Mouse (Mus musculus): Measurements from ENCODE around the gene Efnb3. TPM values are rescaled to one million over a fixed set of nuclear protein-coding genes. Genes with fewer than 3 reads are reported as not detected.
A peak's percentile ranks its signal among the peaks of the same experiment; 100 is the strongest.
"Not testable (repeated sequence)": the region's sequence is repeated elsewhere in the genome, so short reads cannot be mapped to it uniquely, and the experiment has no call there.

The Efnb3 gene
- total RNA-seq, 2 experiments from 2014 or later, result 111 to 140 TPM

DNA sequence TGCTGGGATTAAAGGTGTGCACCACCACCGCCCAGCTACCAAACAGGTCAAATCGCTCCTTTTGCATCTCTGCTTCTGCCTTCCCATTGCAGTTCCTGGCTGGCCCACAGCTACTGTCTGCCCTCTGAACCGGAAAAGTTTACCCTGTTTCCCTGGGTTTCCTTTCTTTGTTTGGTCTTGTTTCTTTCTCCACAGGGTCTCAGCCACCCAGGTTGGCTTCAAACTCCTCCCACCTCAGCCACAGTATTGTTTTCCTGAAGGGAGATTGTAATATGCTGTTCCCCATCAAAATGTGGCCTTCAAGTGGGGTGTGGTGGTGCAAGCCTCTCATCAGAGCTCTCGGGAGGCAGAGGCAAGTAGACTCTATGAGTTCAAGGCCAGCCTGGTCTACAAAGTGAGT lies 8.7 kb downstream of the Efnb3 start:
- no peak for DNase-seq

DNA sequence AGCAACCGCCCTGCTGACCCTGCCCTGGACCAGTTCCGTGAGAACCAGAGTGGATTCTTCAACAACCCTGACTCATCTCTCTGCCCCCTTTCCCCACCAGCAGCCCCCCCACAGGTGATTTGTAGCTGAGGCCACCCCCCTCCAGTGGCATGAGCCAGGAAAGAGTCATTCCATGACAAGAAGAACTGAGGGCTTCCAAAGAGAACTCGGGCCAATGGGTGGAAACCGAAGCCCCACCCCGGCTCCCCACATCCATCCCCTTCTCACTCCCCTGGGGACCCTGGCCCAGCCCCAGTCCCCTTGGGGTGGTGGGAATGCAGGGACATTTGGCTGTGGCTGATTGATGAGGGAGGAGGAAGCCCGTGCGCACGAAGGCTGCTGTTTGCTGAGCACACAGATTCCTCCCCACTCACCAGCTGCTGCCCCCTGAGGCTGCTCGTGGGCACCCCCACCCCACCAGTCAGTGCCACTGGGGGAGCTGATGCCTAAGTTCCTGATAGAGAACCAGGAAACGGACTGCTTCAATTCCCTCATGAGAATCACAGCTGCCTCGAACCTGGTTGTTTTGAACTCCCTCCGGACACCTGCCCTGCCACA lies 10.8 kb downstream of the Efnb3 start, which contains the start of gene Dnah2:
Gene Dnah2 (minus strand): TSS at position 51 of the 597 bp plus-strand sequence.
- DNase-seq, result no peak

DNA sequence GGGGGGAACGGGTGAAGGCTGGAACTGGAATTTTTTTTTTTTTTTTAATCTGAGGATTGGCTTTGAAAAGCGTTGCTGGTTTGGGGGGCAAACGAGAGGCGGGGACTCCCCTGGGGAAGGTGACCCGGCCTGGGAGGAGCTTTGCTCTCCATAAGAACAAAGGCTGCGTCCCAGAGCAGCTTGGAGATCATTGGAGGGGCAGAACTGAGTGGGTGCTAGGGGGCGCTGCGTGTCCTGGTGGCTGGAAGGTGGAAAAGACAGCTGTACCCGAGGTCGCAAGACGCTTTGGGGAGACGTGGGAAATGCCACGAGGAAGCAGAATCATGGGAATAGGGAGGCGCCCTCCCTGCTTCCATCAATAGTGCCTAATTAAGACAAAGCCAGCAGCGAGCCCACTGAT lies 12.9 kb downstream of the Efnb3 start:
- peak; percentile 43 to 68 for DNase-seq

DNA sequence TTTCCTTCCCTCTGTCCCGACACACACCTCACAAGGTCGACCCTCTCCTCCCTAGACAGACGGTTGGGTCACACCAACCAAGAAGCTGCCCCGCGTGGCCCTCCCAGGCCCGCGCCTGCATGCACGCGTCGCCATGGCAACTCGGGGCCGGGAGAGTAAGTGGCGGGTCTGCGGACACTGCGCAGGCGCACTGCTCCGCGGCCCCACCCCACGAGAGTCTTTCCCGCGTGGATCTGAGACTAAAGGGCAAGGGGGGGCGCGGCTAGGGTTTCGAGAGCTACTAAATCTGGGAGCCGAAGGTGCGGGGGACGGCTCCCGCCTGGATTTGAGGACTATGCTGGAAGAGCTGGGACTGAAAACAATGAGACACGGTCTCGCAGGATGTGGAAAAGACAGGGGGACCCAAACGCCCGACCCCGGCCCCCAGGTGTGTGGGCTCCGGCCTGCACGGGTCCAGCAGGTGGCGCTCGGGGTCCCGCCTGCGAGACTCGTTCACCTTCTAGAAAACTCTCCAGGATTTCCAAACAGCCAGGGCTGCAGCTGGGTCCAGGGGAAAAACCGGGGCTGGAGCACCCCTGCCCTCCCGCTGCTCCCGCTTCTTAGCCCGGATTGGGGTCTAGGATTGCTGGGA lies 13.5 kb downstream of the Efnb3 start:
- peak; percentile 67 to 84 for DNase-seq

DNA sequence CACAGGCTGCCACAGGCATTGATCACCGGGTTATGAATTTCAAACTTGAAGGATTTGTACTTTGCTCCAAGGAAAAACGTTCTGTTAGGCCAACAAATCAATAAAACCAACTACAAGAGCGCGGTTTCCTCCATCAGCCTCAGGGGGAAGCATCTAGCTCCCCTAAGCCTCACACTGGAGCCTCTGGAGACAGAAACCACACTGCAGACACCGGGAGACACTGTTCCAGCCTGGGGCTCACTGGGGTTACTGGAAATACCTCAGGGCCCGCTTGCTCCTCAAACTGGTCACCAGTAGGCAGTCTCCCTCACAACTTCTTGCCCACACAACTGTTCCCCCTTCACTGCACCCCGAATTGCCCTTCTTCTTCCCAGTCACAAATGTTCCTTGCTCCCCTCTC lies 14.0 kb downstream of the Efnb3 start:
- peak in 1 of 2 experiments; percentile 27 for DNase-seq

DNA sequence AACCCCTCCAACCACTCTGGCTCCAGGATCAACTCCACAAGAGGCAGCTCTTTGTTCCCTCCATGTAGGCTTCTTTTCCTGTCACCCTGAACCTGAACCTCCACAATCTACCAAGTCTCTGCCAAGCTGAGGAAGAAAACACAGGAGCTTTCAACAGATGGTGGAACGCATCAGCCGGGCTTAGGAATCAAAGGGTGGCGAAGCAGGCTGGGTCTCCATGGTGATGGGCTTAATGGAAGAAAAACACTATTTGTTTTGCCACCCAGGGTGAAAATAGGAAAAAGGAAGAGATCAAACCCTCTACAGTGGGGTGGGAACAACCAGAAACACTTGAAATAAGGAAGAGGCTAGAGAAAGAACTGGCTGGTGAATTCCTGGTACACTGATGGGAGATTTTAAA lies 16.4 kb downstream of the Efnb3 start:
- DNase-seq, result no peak

DNA sequence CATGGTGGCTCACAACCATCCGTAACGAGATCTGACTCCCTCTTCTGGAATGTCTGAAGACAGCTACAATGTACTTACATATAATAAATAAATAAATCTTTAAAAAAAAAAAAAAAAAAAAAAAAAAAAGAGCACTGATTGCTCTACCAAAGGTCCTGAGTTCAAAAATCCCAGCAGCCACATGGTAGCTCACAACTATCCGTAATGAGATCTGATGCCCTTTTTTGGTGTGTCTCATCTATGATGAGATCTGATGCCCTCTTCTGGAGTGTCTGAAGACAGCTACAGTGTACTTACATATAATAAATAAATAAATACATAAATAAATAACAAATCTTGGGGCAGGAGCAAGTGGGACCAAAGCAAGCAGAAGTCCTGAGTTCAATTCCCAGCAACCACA lies 18.3 kb downstream of the Efnb3 start:
- not testable (repeated sequence) for DNase-seq

DNA sequence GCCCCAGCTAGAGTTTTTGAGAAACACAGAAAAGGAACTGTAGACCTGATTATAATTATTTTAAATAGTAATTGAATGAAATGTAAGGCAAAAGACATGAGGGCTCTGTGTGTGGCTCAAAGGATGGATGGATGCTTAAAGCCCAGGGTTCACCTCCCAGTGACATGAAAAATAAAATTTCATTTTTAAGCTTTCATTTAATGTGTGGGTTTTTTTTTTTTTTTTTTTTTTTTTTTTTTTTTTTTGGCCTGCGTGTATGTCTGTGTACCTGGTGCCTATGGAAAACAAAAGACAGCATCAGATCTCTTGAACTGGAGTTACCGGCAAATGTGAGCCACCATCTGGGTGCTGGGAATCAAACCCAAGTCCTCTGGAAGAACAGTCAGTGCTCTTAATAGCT lies 19.3 kb downstream of the Efnb3 start:
- no peak for DNase-seq

DNA sequence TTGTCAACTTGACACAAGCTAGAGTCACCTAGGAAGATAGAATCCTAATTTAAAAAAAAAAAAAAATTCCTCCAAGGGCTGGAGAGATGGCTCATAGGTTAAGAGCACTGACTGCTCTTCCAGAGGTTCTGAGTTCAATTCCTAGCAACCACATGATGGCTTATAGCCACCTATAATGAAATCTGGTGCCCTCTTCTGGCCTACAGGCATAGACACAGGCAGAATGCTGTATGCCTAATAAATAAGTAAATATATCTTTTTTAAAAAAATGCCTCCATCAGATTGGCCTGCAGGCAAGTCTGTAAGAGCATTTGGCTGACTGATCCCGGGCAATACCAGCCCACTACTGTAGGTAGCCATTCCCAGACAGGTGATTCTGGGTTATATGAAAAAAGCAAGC lies 25.0 kb downstream of the Efnb3 start:
- DNase-seq, result no peak

DNA sequence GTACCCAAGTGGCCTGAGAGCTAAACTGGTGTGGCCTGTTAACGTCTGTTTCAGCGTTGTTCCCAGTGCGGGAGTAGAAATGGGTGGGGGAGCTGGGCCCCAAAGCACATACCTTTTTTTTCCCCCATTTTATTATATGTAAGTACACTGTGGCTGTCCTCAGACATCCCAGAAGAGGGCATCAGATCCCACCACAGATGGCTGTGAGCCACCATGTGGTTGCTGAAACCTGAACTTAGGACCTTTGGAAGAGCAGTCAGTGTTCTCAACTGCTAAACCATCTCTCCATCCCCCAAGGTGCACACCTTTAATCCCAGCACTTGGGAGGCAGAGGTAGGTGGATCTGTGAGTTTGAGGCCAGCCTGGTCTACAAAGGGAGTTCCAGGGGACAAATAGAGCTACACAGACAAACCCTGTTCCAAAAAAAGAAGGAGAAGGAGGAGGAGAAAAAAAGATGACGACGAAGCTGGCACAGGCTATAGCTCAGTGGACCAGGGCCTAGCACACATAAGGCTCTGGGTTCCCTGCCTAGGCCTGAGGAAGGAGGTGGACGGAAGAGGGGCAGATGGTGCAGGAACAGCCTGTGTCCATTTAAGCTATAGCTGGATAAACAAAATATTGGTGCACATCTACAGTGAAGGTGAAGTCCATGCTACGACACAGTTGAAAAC lies 27.4 kb downstream of the Efnb3 start:
- DNase-seq, result no peak

DNA sequence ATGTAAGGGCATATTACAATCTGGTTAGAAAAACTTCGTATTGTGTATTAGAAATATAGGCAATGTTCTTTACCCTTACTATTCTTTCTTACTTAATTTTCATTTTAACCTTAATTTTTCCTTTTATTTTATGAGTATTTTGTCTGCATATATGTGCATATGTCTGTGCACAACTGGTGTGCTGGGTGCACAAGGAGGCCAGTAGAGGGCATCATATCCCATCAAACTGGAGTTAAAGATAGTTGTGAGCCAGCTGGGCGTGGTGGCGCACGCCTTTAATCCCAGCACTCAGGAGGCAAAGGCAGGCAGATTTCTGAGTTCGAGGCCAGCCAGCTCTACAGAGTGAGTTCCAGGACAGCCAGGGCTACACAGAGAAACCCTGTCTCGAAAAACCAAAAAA lies 29.2 kb downstream of the Efnb3 start:
- DNase-seq, result not testable (repeated sequence)

DNA sequence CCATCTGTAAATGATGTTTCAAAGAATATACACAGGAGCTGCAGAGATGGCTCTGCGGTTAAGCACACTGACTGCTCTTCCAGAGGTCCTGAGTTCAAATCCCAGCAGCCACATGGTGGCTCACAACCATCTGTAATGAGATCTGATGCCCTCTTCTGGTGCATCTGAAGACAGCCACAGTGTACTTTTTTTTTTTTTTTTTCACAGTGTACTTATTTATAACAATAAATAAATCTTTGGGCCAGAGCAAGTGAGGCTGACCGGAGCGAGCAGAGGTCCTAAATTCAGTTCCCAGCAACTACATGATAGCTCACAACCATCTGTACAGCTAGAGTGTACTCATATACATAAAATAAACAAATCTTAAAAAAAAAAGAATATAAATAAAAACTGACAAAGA lies 29.7 kb downstream of the Efnb3 start:
- DNase-seq, result not testable (repeated sequence)

DNA sequence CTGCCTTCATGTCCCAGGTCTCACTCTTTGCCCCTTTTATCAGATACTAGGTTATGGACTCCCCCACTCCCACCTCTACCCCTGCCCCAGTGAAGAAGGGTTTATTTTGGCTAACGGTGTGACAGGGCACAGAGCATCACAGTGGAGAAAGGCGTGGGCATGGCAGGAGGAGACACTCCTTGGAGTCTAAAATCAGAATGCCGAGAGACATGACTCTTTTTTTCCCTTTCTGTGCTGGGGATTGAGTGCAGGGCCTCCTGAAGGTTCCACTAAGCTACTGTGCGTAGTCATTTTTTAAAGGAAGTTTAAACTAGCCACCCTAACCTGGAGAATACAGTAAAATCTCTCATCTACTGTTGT lies 32.0 kb downstream of the Efnb3 start:
- DNase-seq, result no peak

DNA sequence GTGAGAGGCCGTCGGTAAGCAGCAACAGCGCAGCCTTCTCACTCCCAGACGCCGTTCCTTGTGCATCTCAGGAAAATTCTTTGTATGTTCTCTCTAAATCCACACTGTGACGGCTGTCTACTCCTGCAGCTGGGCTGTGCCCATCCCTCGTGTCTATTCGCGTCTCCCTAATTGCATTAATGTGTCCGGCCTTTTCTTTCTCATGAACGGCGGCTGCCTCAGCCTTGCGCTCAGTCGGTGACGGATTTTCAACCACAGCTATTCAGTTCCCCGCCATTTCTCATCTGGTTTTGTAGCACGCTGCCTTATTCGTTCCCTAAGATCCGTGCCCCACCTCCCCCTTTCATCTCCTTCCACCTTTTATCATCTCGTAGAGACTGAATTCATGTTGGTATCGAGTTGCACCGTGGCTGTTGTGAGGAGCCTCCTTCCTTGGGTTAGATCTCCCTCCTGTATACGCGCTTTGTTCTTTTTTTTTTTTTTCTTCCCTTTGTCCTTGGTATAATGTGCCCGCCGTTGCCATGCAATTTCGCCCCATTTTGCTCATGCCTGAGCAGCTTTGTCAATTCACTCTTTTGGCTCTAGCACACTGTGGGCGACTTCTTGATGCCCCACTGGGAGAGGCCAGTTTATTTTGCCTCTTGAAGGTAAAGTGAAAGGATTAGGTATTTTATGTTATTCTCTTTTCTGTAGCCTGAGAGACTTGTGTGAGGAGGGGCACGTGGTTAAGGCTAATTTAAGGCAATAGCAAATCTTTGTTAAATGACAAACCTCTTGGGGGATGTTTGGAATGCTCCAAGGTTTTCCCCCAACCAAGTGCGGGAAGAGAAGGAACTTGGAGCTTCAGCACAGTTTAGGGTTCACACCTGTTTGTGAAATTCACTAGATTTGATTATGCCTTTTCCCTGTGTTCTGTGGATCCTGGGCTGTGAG lies 32.6 kb downstream of the Efnb3 start:
- DNase-seq, result no peak

DNA sequence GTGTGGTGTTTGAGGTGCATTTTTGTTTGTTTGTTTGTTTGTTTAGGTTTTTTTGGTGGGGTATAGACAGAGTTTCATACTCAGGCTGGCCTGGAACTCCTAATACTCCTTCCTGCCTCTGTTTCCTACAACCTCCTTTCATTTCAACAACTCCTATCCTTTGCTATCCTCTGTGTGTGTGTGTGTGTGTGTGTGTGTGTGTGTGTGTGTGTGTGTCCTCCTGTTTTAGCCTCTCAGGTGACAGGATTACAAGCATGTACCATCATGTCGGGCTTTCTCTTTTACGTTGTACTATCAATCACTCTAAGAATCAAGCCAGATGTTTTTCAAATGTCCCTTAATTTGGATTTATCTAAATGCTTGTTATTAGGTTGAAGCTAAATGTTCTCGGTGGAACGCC lies 33.4 kb downstream of the Efnb3 start:
- DNase-seq, result no peak

DNA sequence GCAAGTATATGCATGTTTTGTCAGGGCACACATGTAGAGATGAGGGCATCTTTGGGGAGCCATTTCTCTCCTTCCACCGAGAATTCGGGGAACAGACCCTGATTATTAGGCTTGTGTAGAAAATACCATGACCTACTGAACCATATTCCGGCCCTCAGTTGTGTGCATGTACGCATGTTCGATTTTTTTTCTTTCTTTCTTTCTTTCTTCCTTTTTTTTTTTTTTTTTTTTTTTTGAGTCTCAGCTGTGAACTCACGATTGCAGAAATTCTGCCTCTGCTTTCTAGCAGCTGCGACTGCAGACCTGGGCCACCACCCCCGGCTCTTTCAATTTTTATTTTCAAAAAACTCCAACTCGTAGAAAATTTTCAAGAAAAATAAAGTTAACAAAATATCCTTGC lies 34.3 kb downstream of the Efnb3 start:
- no peak for DNase-seq

DNA sequence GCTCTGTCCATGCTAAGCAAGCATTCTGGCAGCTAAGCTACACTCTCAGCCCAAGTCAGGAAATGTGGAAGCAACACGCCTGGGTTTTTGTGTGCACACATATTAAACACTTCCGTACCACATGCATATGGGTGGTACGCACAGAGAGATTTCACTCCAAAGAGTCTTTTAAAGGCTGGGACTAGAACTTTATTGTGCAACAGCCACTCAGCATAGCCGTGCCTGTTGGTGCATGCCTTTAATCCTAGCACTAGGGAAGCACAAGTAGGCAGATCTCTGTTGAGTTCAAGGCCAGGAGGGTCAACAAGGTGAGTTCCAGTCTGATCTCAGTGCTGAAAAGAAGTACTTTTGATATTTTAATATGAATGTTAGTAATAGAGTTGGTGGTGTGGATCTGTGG lies 36.4 kb downstream of the Efnb3 start:
- no peak for DNase-seq

DNA sequence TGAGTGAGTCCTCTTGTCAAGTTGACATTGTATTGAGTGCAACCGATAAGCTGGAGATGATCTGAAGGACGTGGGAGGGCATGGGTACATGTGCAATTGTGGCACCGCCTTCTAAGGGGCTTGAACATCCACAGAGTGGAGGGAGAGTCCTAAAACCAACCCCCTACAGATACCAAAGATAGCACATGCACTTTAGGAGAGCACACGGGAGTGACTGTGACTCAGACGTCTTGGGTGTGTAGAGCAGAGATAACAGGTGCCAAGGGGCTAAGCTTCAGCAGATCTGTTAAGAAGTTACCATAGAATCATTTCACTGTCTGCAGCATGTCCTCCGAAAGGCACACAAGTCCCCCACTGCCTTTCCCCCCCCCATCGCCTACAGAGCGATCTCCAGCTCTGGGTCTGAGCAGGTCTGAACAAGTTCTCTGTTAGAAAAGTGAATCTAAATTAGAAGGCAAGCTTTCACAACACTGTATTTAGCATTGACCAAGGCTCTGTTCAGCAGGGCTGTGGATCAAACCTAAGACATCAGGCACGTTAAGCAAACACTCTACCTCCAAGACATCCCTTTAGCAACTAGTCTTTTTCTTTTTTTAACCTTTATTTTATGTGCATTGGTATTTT lies 38.4 kb downstream of the Efnb3 start:
- no peak for DNase-seq

DNA sequence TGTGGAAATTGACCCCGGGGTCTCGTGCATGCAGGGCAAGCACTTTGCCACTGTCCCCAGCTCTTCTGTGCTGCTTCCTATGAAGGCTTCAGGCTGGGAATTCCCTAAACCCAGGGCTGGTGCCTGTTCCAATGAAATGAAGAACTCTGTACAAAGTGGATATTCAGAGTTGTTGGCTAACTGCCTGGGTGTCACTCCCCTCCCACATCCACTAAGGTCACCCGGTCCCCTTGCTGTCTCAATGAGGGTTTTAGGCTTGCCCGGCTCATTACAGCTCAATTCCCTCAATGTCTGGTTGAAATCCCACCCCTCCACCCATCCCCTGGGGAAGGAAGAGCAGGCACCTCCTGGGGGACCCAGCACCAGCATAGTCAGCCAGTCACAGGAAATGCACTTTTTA lies 40.0 kb downstream of the Efnb3 start:
- no peak for DNase-seq

DNA sequence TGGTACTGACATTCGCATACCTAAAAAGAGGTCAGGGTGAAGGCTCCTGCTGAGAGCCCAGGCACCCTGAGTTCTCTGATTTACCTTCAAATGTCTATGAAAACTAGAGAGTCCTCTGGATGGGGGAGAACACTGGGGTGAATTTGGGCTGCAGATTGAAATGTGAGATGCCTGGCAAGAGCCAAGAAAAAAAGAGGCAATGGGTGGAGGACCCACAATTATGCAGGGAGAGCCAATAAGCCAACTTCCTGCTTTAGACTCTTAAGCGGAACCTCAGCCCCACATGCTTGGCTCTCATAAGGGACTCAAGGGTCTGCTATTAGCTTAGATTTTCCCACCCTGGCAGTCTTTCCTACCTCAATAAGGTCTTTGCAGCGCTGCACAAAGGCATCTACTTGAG lies 43.3 kb downstream of the Efnb3 start:
- DNase-seq, result peak in 1 of 2 experiments; percentile 14

DNA sequence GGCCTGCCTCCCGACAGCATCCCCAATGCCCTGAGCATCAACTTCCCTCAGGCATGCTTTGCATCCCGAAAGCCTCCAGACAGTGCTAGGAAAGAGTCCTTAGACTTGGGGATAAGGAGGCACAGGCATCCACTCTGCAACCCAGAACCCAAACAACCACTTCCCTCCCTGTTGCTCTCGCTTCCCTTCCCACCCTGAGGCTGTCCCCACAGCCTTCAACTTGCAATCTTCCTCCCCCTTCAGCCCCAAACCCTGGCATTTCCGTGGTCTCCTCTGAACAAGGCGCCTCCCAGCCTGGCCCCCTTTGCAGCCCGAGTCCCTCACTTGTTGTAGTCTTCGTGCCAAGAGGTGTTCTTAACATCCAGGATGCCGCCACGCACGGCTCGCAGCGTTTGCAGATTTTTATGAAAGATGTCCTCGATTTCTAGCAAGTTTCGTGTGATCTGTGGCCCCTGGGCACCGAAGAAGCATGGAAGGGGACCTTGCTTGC lies 43.8 kb downstream of the Efnb3 start:
- DNase-seq, result no peak

DNA sequence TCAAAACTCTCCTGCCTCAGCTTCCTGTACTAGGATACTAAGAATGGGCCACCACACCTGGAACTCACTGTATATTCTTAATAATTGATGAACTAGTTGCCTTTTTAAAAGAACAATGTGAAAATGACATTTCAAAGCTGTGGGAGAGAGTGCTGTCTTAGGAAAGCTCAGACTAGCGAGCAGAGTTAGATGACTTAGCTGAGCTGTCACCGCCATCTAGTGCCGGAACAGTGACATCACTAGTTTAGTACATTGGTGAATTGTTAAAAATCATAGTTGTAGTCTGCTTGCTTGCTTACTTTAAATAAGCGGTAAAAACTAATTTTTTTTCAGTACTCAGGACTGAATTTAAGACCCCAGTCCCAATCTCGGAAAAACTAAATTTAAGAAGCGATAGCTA lies 46.2 kb downstream of the Efnb3 start:
- peak; percentile 63 to 80 for DNase-seq

Measured in heart, adult 18-20 months (tissue).